Comparison of ENCODE assay signal across 9 mouse cellular contexts in genomic region chr1:89859182-89859581, GRCm38 (mm10).
A peak's percentile ranks its signal among the peaks of the same experiment; 100 is the strongest.
DNase-seq lines count a peak whose midpoint lies in the region; TF ChIP-seq lines count a peak whose summit lies in the region.
"Had no signal": no experiment of that assay in that cellular context is flagged by ENCODE, and none has a peak within 500 bp of the region (broad histone marks: within the 10 kb centered on the region; RNA-seq: fewer than 3 reads in every experiment).

No protein-coding gene starts in this region.

- WGBS in bone marrow, adult 2 months = 26% methylated on average over 3 of the region's 3 CpGs
- WGBS in liver, adult 2 months = 53% methylated on average over 3 of the region's 3 CpGs

- no peaks in the 10 kb centered on the region for H3K36me3 ChIP-seq in liver, adult 2 months (ENCODE audit: control insufficient read depth, insufficient read depth, low read length)

- H3K79me2 ChIP-seq in liver, adult 2 months (ENCODE audit: control insufficient read depth, insufficient read depth, low read length) = no peaks in the 10 kb centered on the region

- peak; percentile 32; the same call in 1 of the 2 replicates for TF ChIP-seq CTCF in bone marrow, adult 2 months (IDR thresholded peaks at IDR 0.05; ENCODE audit: control insufficient read depth, insufficient read depth, low read length)
- peak; percentile 75 for TF ChIP-seq CTCF in liver, adult 2 months (IDR thresholded peaks at IDR 0.05; ENCODE audit: low read depth, low read length)

- no peaks in the 10 kb centered on the region for H3K27me3 ChIP-seq in liver, adult 2 months (ENCODE audit: control insufficient read depth, insufficient read depth, low read length)
- H3K27me3 ChIP-seq: neural tube, embryonic 12.5 days had no signal

- DNase-seq in layer of hippocampus, postnatal 10 days (ENCODE audit: low spot score in 2 of 2) = peak; percentile 55 to 68
- DNase-seq in layer of hippocampus, adult 9-10 months (ENCODE audit: low spot score) = no peak
- peak; percentile 37 for DNase-seq in Muller cell, postnatal 12 days (ENCODE audit: inconsistent ontology term)
- DNase-seq in frontal cortex, postnatal 25 days (ENCODE audit: low spot score in 2 of 2) = peak; percentile 27 to 35
- DNase-seq in liver, adult 2 months (ENCODE audit: extremely low read depth, low read depth, low spot score) = peak; percentile 10
- peak; percentile 22 for DNase-seq in yolk sac, embryonic 10.5 days (ENCODE audit: low spot score)
- DNase-seq in layer of hippocampus, postnatal 14 days (ENCODE audit: low spot score in 2 of 2) = no peak

- TF ChIP-seq POLR2A in bone marrow, adult 2 months (IDR thresholded peaks at IDR 0.05; ENCODE audit: borderline replicate concordance, control insufficient read depth, low read depth, low read length) = no peak
- no peak for TF ChIP-seq POLR2A in liver, adult 2 months (IDR thresholded peaks at IDR 0.05; ENCODE audit: extremely low read depth, insufficient read depth, low read length)

- no peak overlapping the region for H3K27ac ChIP-seq in bone marrow, adult 2 months (ENCODE audit: control insufficient read depth, insufficient read depth, low read depth, low read length, poor library complexity)
- no peak overlapping the region for H3K27ac ChIP-seq in liver, adult 2 months (replicated peaks; ENCODE audit: insufficient read depth, low read depth, low read length)

- no peak overlapping the region for H3K4me3 ChIP-seq in bone marrow, adult 2 months (replicated peaks; ENCODE audit: control insufficient read depth, low read depth, low read length)
- no peak overlapping the region for H3K4me3 ChIP-seq in liver, adult 2 months (ENCODE audit: insufficient read depth, low read depth, low read length)
- H3K4me3 ChIP-seq: neural tube, embryonic 12.5 days had no signal

- H3K9ac ChIP-seq in liver, adult 2 months (ENCODE audit: low read depth, low read length) = no peak overlapping the region
- H3K9ac ChIP-seq: neural tube, embryonic 12.5 days had no signal

- no peaks in the 10 kb centered on the region for H3K4me1 ChIP-seq in bone marrow, adult 2 months (ENCODE audit: control insufficient read depth, insufficient read depth, low read length)
- H3K4me1 ChIP-seq in liver, adult 2 months (ENCODE audit: control insufficient read depth, insufficient read depth, low read length) = no peaks in the 10 kb centered on the region

Comparison
In these comparisons a context has a peak if more than half of its experiments do, and no peak if none do; other contexts are left out.
1. DNase-seq: peak in layer of hippocampus, postnatal 10 days (2 of 2), Muller cell, postnatal 12 days (single experiment), frontal cortex, postnatal 25 days (2 of 2), liver, adult 2 months (single experiment) and yolk sac, embryonic 10.5 days (single experiment); none in layer of hippocampus, adult 9-10 months (single experiment) and layer of hippocampus, postnatal 14 days (0 of 2).